Mouse (Mus musculus) embryonic facial prominence, embryonic 14.5 days (tissue): ENCODE measurements around the gene Pdzrn3. TPM values are rescaled to one million over a fixed set of nuclear protein-coding genes. Genes with fewer than 3 reads are reported as not detected.
A peak's percentile ranks its signal among the peaks of the same experiment; 100 is the strongest.

Source experiments
- ATAC-seq: fragments of 200-750 bp; cut with Nextera tagmentation; 2 replicates; pipeline ENCODE4 v1.8.0; 2017; ENCODE audit warnings: low read depth, moderate number of reproducible peaks, moderate TSS enrichment
- DNase-seq: peaks from one replicate; pipeline ENCODE4 v3.0.0-alpha.2; 2015; ENCODE audit warnings: low spot score
- H3K27ac ChIP-seq: fragments of 300-500 bp; sonication (generic); replicated peaks from 2 replicates; pipeline ENCODE4 v1.5.1; 2014; ENCODE audit warnings: low read depth, mild to moderate bottlenecking, low read length, moderate library complexity
- H3K27me3 ChIP-seq: fragments of 300-500 bp; sonication (generic); replicated peaks from 2 replicates; pipeline ENCODE4 v1.6.1; 2014; ENCODE audit warnings: low read length; ENCODE audit not compliant: control insufficient read depth, insufficient read depth
- H3K36me3 ChIP-seq: fragments of 300-500 bp; sonication (generic); 2 replicates; pipeline ENCODE4 v1.6.1; 2014; ENCODE audit warnings: low read length, mixed read lengths; ENCODE audit not compliant: control insufficient read depth, insufficient read depth
- H3K4me1 ChIP-seq: fragments of 300-500 bp; sonication (generic); 2 replicates; pipeline ENCODE4 v1.6.1; 2014; ENCODE audit warnings: antibody characterized with exemption, low read length; ENCODE audit not compliant: control insufficient read depth, insufficient read depth
- H3K4me2 ChIP-seq: fragments of 300-500 bp; sonication (generic); 2 replicates; pipeline ENCODE4 v1.6.1; 2014; ENCODE audit warnings: low read depth, mild to moderate bottlenecking, low read length, moderate library complexity, mixed read lengths
- H3K4me3 ChIP-seq: fragments of 300-500 bp; sonication (generic); 2 replicates; pipeline ENCODE4 v1.5.1; 2014; ENCODE audit warnings: low read depth, mild to moderate bottlenecking, low read length
- H3K9ac ChIP-seq: fragments of 300-500 bp; sonication (generic); 2 replicates; pipeline ENCODE4 v1.6.1; 2014; ENCODE audit warnings: low read depth, mild to moderate bottlenecking, low read length, moderate library complexity, mixed read lengths
- H3K9me3 ChIP-seq: fragments of 300-500 bp; sonication (generic); 2 replicates; pipeline ENCODE4 v1.6.1; 2016; ENCODE audit warnings: low read length; ENCODE audit not compliant: control insufficient read depth
- WGBS: fragments of 180-500 bp; shearing (Covaris S2); extraction: QIAGEN DNeasy Blood & Tissue Kit; methylation state at CpG from one replicate; pipeline ENCODE4 v1.1.7; 2014; 5-methylcytosine and 5-hydroxymethylcytosine counted together
- polyA plus RNA-seq: library from polyadenylated mRNA; unstranded; fragments of >200 nt; fragmentation: Nextera tagmentation; extraction: Ambion mirVana; gene quantifications from 2 replicates; pipeline ENCODE4 v1.2.1, GENCODE M21; 2014

Pdzrn3 gene
- polyA plus RNA-seq, 1 experiment from 2014 or later, result 15.1 TPM

DNA sequence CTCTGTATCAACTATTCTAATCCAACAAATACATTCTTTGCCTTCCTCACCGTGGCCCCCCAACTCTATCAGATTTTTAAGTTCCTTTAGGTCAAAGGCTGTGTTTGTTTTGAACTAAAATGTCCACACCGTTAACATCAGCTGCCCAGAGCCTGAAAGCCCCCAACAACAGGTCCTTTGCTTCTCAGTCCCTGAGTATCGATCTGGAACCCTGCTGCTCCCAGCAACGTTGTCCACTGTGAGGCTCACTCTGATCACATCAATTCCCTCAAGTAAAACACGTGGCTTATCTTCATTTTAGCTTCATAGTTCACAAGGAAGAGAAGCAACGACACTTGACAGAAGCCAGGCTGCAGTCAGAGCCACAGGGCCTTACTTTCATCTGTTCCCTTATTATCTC is 66.3 kb downstream of the Pdzrn3 start:
- no peak for ATAC-seq

DNA sequence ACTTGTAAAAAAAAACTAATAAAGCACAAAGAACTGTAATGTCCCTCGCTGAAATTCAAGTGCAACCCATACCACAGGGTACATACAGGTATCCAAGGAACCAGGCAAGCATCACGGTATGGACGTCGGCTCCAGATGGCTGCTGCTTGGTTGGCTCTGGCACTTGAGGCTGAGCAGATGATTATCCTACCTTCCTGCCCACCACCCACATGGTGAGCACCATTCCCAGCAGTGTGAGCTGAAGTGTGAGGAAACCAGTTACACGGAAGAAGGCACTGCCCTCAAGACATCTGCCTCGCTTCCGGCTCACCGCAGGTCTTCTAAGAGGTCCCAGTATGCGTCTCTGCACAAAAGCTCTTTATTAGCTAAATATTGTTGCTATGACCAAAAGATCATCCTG is 67.2 kb downstream of the Pdzrn3 start:
- no peaks in the 10 kb centered on the region for H3K36me3 ChIP-seq
- no peaks in the 10 kb centered on the region for H3K27me3 ChIP-seq
- H3K4me2 ChIP-seq, result no peak overlapping the region
- ATAC-seq, result no peak
- H3K9ac ChIP-seq, result no peak overlapping the region
- peaks cover 52% of the 10 kb centered on the region for H3K4me1 ChIP-seq
- DNase-seq, result no peak
- no peaks in the 10 kb centered on the region for H3K9me3 ChIP-seq
- 50% methylated on average over 9 of the region's 9 CpGs for WGBS
- no peak overlapping the region for H3K4me3 ChIP-seq
- H3K27ac ChIP-seq, result peak overlapping the region; percentile 19; the same call in 1 of the 2 replicates

More for the DNA sequence above, 66.3 kb downstream of the Pdzrn3 start:
- Histone ChIP-seq H3K27me3 (no peaks in the 10 kb centered on the region), H3K4me2 (no peak overlapping the region), H3K9me3 (no peaks in the 10 kb centered on the region), H3K4me3 (no peak overlapping the region), H3K36me3 (no peaks in the 10 kb centered on the region), H3K4me1 (peaks cover 54% of the 10 kb centered on the region), H3K9ac (no peak overlapping the region), H3K27ac (no peak overlapping the region)
- WGBS, result 37% methylated on average over 6 of the region's 6 CpGs
- DNase-seq, result no peak

DNA sequence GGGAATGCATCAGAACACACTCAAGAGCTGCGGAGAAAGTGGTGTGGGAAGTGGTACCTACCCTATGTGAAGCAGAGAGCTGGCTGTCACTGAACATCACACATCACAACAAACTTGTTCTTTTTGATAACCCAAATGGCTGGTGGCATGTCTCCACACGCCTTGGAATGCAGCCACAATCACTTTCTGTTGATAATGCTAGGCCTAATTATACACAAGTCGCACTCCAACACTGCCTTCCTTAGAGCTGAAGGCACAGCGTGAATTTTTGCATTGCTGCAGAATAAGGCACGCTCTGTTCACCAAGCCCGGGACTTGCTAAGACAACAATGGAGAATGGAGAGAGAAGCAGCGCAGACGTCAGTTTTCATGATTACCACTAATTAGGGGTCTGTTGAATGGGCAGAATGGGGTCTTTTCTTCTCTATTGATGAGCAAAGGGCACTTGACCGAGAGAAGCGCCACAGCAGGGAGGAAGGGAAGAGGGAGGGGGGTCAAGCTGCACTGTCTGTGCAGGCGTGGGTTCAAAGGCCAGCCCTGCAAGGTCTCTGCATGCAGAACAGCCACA is 69.6 kb downstream of the Pdzrn3 start:
- Histone ChIP-seq H3K27me3 (no peaks in the 10 kb centered on the region), H3K27ac (peak overlapping the region; percentile 80; the same call in 1 of the 2 replicates)

DNA sequence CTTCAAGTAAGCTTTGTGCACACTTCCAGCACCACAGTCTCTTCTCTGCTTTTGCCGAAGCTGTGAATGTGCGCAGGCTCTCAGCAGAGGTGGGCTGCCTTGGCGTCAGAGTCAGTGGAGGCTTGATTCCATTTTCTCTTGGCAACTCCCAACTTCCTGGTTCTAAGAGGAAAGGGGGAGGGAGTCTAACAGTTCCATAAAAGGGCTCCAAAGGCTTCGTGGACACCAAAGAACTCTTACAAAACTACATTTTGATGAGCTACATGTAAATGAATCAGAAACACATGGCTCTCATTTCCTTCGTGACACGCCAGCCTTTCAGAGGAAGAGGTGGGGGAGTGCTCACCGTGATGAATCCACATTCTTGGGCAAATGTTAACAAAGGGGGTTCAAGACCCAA is 70.9 kb downstream of the Pdzrn3 start:
- DNase-seq (peak; percentile 91), ATAC-seq (peak; percentile 67)
- no peak overlapping the region for H3K9ac ChIP-seq
- WGBS, result 33% methylated on average over 7 of the region's 7 CpGs
- no peaks in the 10 kb centered on the region for H3K27me3 ChIP-seq
- H3K27ac ChIP-seq, result peak overlapping the region; percentile 80
- H3K4me3 ChIP-seq, result no peak overlapping the region
- H3K4me1 ChIP-seq, result peaks cover 40% of the 10 kb centered on the region
- H3K36me3 ChIP-seq, result peaks cover 6% of the 10 kb centered on the region; the same call in 1 of the 2 replicates
- 0 out of 2 replicates have a peak overlapping the region, but pooled peaks have one; percentile 20 for H3K4me2 ChIP-seq
- no peaks in the 10 kb centered on the region for H3K9me3 ChIP-seq

More for the DNA sequence above, 69.6 kb downstream of the Pdzrn3 start:
- Histone ChIP-seq H3K4me1 (peaks cover 40% of the 10 kb centered on the region), H3K36me3 (peaks cover 6% of the 10 kb centered on the region; the same call in 1 of the 2 replicates), H3K4me3 (no peak overlapping the region), H3K9me3 (no peaks in the 10 kb centered on the region), H3K4me2 (no peak overlapping the region), H3K9ac (no peak overlapping the region)
- ATAC-seq (peak; percentile 83), DNase-seq (peak; percentile 85)
- 46% methylated on average over 11 of the region's 11 CpGs for WGBS

DNA sequence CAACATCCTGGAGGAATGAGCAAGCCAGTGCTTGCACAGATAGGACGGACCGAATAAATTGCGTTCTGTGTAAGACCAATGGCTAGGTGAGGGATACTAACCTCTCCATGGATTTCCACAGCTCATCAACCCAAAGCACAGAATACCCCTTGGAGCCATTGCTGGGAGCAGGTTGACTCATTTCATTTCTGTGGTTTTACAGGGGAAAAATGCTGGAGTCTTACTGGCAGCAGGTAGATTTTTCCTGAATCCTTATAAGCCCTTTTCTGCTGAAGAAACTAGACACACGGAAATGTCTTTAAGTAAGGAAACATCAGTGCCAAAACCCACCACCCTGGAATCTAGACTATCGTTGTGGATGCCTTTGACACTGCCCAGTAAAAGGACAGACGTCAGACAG is 72.2 kb downstream of the Pdzrn3 start:
- H3K9me3 ChIP-seq, result no peaks in the 10 kb centered on the region
- DNase-seq (no peak), ATAC-seq (no peak)
- H3K4me2 ChIP-seq, result no peak overlapping the region
- H3K9ac ChIP-seq, result no peak overlapping the region
- 80% methylated on average over 6 of the region's 6 CpGs for WGBS
- H3K36me3 ChIP-seq, result peaks cover 6% of the 10 kb centered on the region; the same call in 1 of the 2 replicates
- no peaks in the 10 kb centered on the region for H3K27me3 ChIP-seq
- H3K4me3 ChIP-seq, result no peak overlapping the region
- no peak overlapping the region for H3K27ac ChIP-seq
- H3K4me1 ChIP-seq, result peaks cover 36% of the 10 kb centered on the region

DNA sequence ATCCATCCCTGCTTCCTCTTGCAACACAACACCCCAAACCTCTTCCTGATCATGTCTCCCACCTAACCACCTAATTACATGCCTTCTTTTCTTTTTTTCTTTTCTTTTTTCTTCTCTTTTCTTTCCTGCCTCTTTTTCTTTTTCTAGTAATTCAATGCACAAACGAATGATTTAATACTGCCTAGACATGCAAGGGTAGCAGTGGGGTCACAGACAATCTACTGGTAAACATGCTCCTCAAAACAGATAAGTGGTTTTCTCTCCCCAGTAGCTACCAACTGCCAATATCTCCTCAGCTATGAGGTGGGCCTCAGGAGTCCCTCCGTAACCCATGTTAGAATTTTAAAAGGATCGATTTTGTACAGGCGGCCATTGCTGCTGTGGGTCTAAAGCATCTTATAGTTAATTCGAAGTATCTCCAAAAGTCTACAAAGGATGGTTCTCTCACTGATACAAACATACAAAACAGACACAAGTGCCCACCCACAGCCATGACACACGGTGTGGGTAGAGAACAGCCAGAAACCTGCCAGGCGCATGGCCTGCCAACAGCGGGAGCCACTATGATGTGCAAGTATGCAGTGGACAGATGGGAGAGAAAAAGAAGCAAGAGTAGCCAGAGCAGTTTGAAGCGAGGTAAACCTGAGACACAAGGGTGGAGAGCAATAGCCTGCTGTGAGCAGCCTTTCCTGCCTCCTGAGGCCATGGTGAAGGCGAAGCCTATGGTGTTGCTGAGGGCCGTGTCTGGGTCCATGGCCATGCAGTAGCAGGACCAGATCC is 73.5 kb downstream of the Pdzrn3 start:
- Histone ChIP-seq H3K36me3 (peaks cover 6% of the 10 kb centered on the region; the same call in 1 of the 2 replicates), H3K9me3 (no peaks in the 10 kb centered on the region), H3K4me1 (peaks cover 28% of the 10 kb centered on the region), H3K9ac (no peak overlapping the region), H3K4me3 (no peak overlapping the region), H3K27ac (no peak overlapping the region), H3K27me3 (no peaks in the 10 kb centered on the region), H3K4me2 (no peak overlapping the region)
- ATAC-seq (no peak), DNase-seq (no peak)
- 92% methylated on average over 11 of the region's 11 CpGs for WGBS

DNA sequence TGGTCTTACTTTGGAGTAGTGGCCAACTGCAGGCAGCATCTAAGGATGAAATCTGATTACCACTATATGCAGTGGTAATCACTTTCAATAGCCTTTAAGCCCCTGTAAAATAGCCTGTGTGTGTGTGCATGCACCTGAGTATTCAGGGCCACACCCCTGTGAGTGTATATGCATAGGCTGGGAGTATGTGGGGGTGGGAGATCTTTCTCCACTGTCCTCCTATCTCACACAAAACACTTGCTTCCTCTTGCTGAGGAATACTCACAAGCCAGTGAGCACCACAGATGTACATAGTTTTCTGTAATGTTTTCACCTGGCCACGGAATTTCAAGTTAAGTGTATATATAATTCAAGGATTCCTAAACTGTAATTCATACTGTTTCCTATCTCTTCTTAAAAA is 74.2 kb downstream of the Pdzrn3 start:
- Histone ChIP-seq H3K27me3 (no peaks in the 10 kb centered on the region), H3K9me3 (no peaks in the 10 kb centered on the region), H3K36me3 (peaks cover 6% of the 10 kb centered on the region; the same call in 1 of the 2 replicates), H3K4me1 (peaks cover 26% of the 10 kb centered on the region), H3K9ac (no peak overlapping the region), H3K27ac (no peak overlapping the region), H3K4me2 (no peak overlapping the region), H3K4me3 (no peak overlapping the region)
- WGBS, result 81% methylated on average over 1 of the region's 1 CpGs
- ATAC-seq (no peak), DNase-seq (no peak)

DNA sequence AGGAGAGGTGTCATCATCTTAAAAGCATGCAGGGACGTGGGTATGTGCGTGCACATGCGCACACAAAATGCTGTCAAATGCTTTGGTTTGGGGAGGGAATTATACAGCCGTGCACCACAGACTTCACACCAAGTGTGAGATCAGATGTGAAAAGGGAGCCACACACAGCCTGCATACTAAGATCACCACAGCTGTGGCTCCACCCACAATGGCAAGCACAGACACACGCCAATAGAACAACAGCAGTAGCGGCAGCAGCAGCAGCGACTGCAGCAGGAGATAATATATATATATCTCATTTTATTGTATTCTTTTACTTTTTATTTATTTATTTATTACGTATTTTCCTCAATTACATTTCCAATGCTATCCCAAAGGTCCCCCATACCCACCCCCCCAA is 76.5 kb downstream of the Pdzrn3 start:
- 82% methylated on average over 8 of the region's 8 CpGs for WGBS
- Histone ChIP-seq H3K9me3 (no peaks in the 10 kb centered on the region), H3K4me1 (peaks cover 14% of the 10 kb centered on the region), H3K4me3 (no peak overlapping the region), H3K27me3 (no peaks in the 10 kb centered on the region), H3K9ac (no peak overlapping the region), H3K4me2 (no peak overlapping the region), H3K36me3 (peaks cover 6% of the 10 kb centered on the region; the same call in 1 of the 2 replicates), H3K27ac (no peak overlapping the region)
- ATAC-seq (no peak), DNase-seq (no peak)
